Mouse (Mus musculus): ENCODE data around the gene Plpp1. TPM values are rescaled to one million over a fixed set of nuclear protein-coding genes. Genes with fewer than 3 reads are reported as not detected.

Plpp1 gene
- total and polyA plus RNA-seq, 3 experiments, result 1.5 to 19.4 (median 3.4) TPM

DNA sequence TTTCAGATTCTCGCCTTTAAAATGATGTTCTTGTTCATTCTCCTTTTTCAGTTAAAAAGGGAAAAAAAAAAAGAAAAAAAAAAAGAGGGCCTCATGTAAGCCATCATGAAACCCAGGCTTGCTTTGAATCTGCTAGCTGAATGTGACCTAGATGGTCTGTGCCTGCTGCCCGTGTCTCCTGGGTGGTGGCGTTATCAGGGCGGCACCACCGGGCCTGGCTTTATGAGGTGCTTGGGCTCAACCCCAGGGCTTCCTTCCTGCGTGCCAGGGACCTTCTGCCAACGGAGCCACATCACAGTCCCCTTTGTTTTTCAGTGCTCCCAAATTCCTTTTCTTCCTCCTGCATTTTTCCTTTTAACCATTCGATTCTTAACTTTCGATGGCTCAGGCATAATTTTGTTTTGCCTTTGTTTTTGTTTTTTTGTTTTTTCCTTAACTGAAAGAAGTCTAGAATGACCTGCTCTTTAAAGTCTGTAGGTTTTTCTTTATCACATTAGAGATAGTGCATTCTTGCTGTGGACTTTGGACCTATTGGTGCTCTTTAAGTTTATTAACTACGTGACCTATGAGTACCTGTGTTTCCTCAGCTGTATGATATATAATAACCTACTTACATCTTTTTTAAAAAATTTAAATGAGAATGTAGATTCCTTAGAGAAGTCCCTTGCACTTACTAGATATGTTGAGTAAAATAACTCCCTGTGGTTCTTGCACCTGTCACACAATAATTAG is 7.5 kb downstream of the Plpp1 start:
- TF ChIP-seq TAL1 (conservative IDR thresholded peaks at IDR 0.05; ENCODE audit: low read depth, low read length) (no peak), GATA1 (IDR thresholded peaks at IDR 0.05; ENCODE audit: borderline replicate concordance, low read length) (no peak), POLR2AphosphoS5 (IDR thresholded peaks at IDR 0.05; ENCODE audit: insufficient replicate concordance, low read depth, low read length) (no peak)
- Histone ChIP-seq H3K9me3 (replicated peaks) (0 out of 2 replicates have a peak, but pooled peaks cover 2% of the 10 kb centered on the region), H3K4me3 (ENCODE audit: low read depth, low read length) (no peak overlapping the region), H3K36me3 (replicated peaks) (peaks cover 33% of the 10 kb centered on the region), H3K27me3 (ENCODE audit: insufficient read depth, low read length) (no peaks in the 10 kb centered on the region), H3K4me1 (ENCODE audit: insufficient read depth, low read depth, low read length) (peaks cover 21% of the 10 kb centered on the region)
- ATAC-seq (ENCODE audit: extremely low read depth, insufficient number of reproducible peaks, low FRiP score, poor library complexity, severe bottlenecking) (no peak), DNase-seq (ENCODE audit: low spot score) (no peak)

DNA sequence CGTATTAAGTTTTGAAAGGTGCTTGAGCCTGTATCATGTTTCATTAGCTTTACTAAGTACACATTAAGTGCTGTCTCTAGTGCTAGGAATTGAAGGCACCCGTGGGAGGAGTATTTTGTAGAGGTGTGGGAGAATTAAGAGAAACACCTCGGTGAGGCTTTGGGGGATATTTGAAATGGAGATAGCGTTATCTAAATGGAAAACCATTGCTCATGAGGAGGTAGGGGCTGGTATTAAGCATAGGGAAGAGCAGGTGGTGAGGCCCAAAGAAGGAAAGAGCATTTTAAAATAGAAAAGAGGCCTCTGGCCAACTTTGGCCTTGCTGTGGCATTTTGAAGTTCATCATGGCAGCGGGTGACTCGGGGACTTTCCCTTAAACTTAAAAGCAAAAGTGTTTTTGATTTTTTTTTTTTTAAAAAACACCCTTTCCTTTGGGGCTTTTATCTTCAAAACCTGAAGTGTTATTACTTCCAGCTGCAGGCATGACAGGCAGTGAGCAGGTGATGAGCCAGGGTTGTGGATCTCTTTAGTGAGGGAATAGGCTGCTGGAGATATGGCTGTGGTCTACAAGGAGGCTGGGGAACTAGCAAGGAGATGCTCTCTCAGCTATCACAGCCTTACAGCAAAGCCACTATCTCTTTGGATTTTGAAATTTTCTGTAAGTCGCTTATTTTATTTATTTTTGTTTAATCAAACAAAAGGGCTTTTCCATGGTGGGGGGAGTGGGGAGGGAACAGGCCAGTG is 9.1 kb downstream of the Plpp1 start:
- H3K4me3 ChIP-seq (ENCODE audit: low read depth, low read length), result no peak overlapping the region
- no peaks in the 10 kb centered on the region for H3K27me3 ChIP-seq (ENCODE audit: insufficient read depth, low read length)
- peaks cover 17% of the 10 kb centered on the region; the same call in 1 of the 2 replicates for H3K4me1 ChIP-seq (ENCODE audit: insufficient read depth, low read depth, low read length)
- no peak for DNase-seq (ENCODE audit: low spot score)
- H3K36me3 ChIP-seq (replicated peaks), result peaks cover 36% of the 10 kb centered on the region
- TF ChIP-seq GATA1 (IDR thresholded peaks at IDR 0.05; ENCODE audit: borderline replicate concordance, low read length) (no peak), POLR2AphosphoS5 (IDR thresholded peaks at IDR 0.05; ENCODE audit: insufficient replicate concordance, low read depth, low read length) (no peak), GATA2 (IDR thresholded peaks at IDR 0.05; ENCODE audit: borderline replicate concordance, low read depth, low read length) (no peak), CTCF (IDR thresholded peaks at IDR 0.05; ENCODE audit: low read depth, low read length) (no peak)
- no peak for ATAC-seq (ENCODE audit: extremely low read depth, insufficient number of reproducible peaks, low FRiP score, poor library complexity, severe bottlenecking)
- H3K9me3 ChIP-seq (replicated peaks), result 0 out of 2 replicates have a peak, but pooled peaks cover 2% of the 10 kb centered on the region

DNA sequence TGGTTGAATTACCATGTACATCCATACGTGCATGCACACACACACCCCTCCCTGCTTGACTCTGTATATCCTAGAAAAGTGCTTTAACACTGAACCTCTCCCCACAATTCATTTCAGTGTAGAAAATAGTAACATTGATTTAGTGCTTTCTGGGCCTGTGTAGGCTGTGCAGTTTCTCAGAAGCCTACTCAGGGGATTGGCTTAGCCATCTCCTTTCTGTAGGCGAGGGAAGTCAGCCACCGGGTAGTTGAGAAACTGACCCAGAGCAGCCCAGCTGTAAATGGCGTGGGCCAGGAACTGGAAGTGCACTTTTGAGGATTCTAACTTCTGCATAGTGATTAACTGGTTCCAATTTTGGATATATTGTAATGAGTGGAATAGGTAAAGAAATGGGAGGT is 9.7 kb downstream of the Plpp1 start:
- ATAC-seq (ENCODE audit: extremely low read depth, insufficient number of reproducible peaks, low FRiP score, poor library complexity, severe bottlenecking), result no peak
- Histone ChIP-seq H3K27me3 (ENCODE audit: insufficient read depth, low read length) (no peaks in the 10 kb centered on the region), H3K4me3 (ENCODE audit: low read depth, low read length) (no peak overlapping the region), H3K4me1 (ENCODE audit: insufficient read depth, low read depth, low read length) (peaks cover 22% of the 10 kb centered on the region), H3K9me3 (replicated peaks) (0 out of 2 replicates have a peak, but pooled peaks cover 2% of the 10 kb centered on the region), H3K36me3 (replicated peaks) (peaks cover 40% of the 10 kb centered on the region)
- no peak for DNase-seq (ENCODE audit: low spot score)
- TF ChIP-seq TAL1 (conservative IDR thresholded peaks at IDR 0.05; ENCODE audit: low read depth, low read length) (no peak), GATA2 (IDR thresholded peaks at IDR 0.05; ENCODE audit: borderline replicate concordance, low read depth, low read length) (no peak), CTCF (IDR thresholded peaks at IDR 0.05; ENCODE audit: low read depth, low read length) (no peak), GATA1 (IDR thresholded peaks at IDR 0.05; ENCODE audit: borderline replicate concordance, low read length) (no peak), POLR2AphosphoS5 (IDR thresholded peaks at IDR 0.05; ENCODE audit: insufficient replicate concordance, low read depth, low read length) (no peak)

DNA sequence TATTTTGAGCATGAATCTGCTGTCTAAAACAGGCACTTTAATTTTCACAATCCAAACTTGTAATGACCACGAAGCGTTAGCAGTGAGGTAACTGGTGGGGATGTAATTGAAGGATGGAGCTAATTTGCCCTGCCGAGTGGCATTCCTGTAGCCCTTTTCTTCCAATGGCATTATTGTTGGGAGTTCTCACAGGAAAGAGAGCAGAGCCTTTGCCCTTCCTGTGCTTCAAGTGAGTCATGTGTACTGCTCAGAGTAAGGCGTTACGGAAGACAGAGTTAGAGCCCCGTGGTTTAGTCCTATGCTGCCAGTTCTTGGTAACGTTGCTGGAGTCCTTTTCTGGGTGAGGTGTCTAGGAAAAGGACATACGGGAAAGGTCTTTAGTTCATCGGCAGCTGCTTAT is 10.2 kb downstream of the Plpp1 start:
- no peak for ATAC-seq (ENCODE audit: extremely low read depth, insufficient number of reproducible peaks, low FRiP score, poor library complexity, severe bottlenecking)
- H3K4me1 ChIP-seq (ENCODE audit: insufficient read depth, low read depth, low read length), result peaks cover 24% of the 10 kb centered on the region
- no peak overlapping the region for H3K4me3 ChIP-seq (ENCODE audit: low read depth, low read length)
- H3K9me3 ChIP-seq (replicated peaks), result 0 out of 2 replicates have a peak, but pooled peaks cover 2% of the 10 kb centered on the region
- DNase-seq (ENCODE audit: low spot score), result no peak
- peaks cover 37% of the 10 kb centered on the region for H3K36me3 ChIP-seq (replicated peaks)
- no peak for TF ChIP-seq POLR2AphosphoS5 (IDR thresholded peaks at IDR 0.05; ENCODE audit: insufficient replicate concordance, low read depth, low read length)
- no peak for TF ChIP-seq TAL1 (conservative IDR thresholded peaks at IDR 0.05; ENCODE audit: low read depth, low read length)
- no peak for TF ChIP-seq CTCF (IDR thresholded peaks at IDR 0.05; ENCODE audit: low read depth, low read length)
- no peak for TF ChIP-seq GATA2 (IDR thresholded peaks at IDR 0.05; ENCODE audit: borderline replicate concordance, low read depth, low read length)
- no peak for TF ChIP-seq GATA1 (IDR thresholded peaks at IDR 0.05; ENCODE audit: borderline replicate concordance, low read length)
- H3K27me3 ChIP-seq (ENCODE audit: insufficient read depth, low read length), result no peaks in the 10 kb centered on the region

DNA sequence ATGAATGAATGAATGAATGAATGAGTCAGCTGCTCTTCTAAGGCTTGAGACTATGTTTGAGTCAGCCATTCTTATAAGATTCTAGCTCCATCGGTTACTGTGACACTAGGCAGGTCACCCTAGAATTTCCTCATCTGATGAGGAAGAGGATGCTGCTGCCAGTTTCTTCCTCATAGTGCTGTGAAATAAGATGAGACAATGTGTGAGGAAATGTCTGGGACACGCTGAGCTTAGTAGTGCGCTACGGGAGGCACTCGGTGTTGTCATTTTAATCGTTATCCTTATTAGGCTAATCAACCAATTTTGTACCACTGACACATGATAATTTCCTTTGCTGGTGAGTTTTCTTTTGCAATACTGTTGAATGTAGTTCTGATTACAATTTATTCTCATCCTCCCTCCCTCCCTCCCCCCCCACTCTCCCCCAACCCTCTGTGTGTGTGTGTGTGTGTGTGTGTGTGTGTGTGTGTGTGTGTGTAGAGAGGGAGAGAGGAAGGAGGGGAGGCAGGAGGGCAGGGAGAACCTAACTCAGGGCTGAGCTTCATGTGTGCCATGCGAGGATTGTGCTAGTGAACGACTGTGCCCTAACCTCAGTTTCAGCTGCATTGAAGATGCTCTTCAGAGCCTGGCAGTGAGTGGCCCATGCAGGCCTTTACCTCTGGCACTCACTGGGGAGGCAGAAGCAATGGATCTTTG is 11.3 kb downstream of the Plpp1 start:
- no peaks in the 10 kb centered on the region for H3K9me3 ChIP-seq (replicated peaks)
- DNase-seq (ENCODE audit: low spot score) (no peak), ATAC-seq (ENCODE audit: extremely low read depth, insufficient number of reproducible peaks, low FRiP score, poor library complexity, severe bottlenecking) (no peak)
- peaks cover 29% of the 10 kb centered on the region for H3K36me3 ChIP-seq (replicated peaks)
- no peak for TF ChIP-seq GATA2 (IDR thresholded peaks at IDR 0.05; ENCODE audit: borderline replicate concordance, low read depth, low read length)
- no peak for TF ChIP-seq TAL1 (conservative IDR thresholded peaks at IDR 0.05; ENCODE audit: low read depth, low read length)
- no peak for TF ChIP-seq POLR2AphosphoS5 (IDR thresholded peaks at IDR 0.05; ENCODE audit: insufficient replicate concordance, low read depth, low read length)
- no peak for TF ChIP-seq GATA1 (IDR thresholded peaks at IDR 0.05; ENCODE audit: borderline replicate concordance, low read length)
- no peak for TF ChIP-seq CTCF (IDR thresholded peaks at IDR 0.05; ENCODE audit: low read depth, low read length)
- H3K4me3 ChIP-seq (ENCODE audit: low read depth, low read length), result no peak overlapping the region
- peaks cover 35% of the 10 kb centered on the region for H3K4me1 ChIP-seq (ENCODE audit: insufficient read depth, low read depth, low read length)
- no peaks in the 10 kb centered on the region for H3K27me3 ChIP-seq (ENCODE audit: insufficient read depth, low read length)

DNA sequence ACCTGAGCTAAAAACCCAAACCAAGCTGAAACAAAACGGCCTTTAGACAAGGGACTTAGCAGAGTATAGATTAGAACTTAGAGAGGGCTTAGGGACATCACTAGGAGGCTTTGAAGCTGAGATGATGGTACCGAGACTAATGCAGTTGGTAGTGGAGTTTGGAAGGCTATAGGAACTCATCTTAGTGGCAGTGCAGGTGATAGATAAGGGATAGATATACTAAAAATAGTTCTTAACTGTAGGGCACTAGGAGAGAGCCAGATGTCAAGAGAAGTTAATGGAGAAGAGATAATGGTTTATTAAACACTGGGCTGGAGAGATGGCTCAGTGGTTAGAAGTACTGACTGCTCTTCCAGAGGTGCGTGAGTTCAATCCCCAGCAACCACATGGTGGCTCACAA is 15.4 kb downstream of the Plpp1 start:
- Histone ChIP-seq H3K27me3 (ENCODE audit: insufficient read depth, low read length) (no peaks in the 10 kb centered on the region), H3K4me3 (ENCODE audit: low read depth, low read length) (no peak overlapping the region), H3K9me3 (replicated peaks) (no peaks in the 10 kb centered on the region), H3K4me1 (ENCODE audit: insufficient read depth, low read depth, low read length) (peaks cover 42% of the 10 kb centered on the region), H3K36me3 (replicated peaks) (peaks cover 25% of the 10 kb centered on the region)
- TF ChIP-seq POLR2AphosphoS5 (IDR thresholded peaks at IDR 0.05; ENCODE audit: insufficient replicate concordance, low read depth, low read length) (no peak), TAL1 (conservative IDR thresholded peaks at IDR 0.05; ENCODE audit: low read depth, low read length) (0 out of 2 replicates have a peak, but pooled peaks have one; percentile 18), GATA2 (IDR thresholded peaks at IDR 0.05; ENCODE audit: borderline replicate concordance, low read depth, low read length) (no peak)
- ATAC-seq (ENCODE audit: extremely low read depth, insufficient number of reproducible peaks, low FRiP score, poor library complexity, severe bottlenecking) (peak; percentile 54), DNase-seq (ENCODE audit: low spot score) (no peak)
